Mouse (Mus musculus) urinary bladder, adult 18-20 months (tissue): Measurements from ENCODE around the gene Tff3.

Source experiments
- DNase-seq, 2 experiments: peaks; one replicate each; pipeline ENCODE4 v3.0.0; 2022; ENCODE audit warnings: low spot score in 2 of 2, mixed read lengths in 2 of 2

Tff3 gene

GRCm38 (mm10) chr17:31129452-31129851 lies at the start of gene Tff3:
Gene Tff3 (minus strand): TSS chr17:31129646.
- no peak for DNase-seq

- no peak for DNase-seq
Observed at GRCm38 (mm10) chr17:31176321-31176720, 46.9 kb upstream of the Tff3 start.

- DNase-seq: no peak
Observed at GRCm38 (mm10) chr17:31169796-31170195, 40.4 kb upstream of the Tff3 start.

GRCm38 (mm10) chr17:31165127-31165526 lies 35.7 kb upstream of the Tff3 start, which contains the start of gene Tff1:
Gene Tff1 (minus strand): TSS chr17:31165277.
- DNase-seq: no peak

GRCm38 (mm10) chr17:31163821-31164220 lies 34.4 kb upstream of the Tff3 start:
- DNase-seq: no peak

GRCm38 (mm10) chr17:31162607-31163006 lies 33.2 kb upstream of the Tff3 start:
- DNase-seq: no peak

GRCm38 (mm10) chr17:31160291-31160690 lies 30.8 kb upstream of the Tff3 start:
- DNase-seq: no peak

GRCm38 (mm10) chr17:31157921-31158320 lies 28.5 kb upstream of the Tff3 start:
- DNase-seq: no peak

GRCm38 (mm10) chr17:31153785-31154184 lies 24.3 kb upstream of the Tff3 start:
- DNase-seq: no peak

- DNase-seq: no peak
Observed at GRCm38 (mm10) chr17:31152966-31153499, 23.6 kb upstream of the Tff3 start.

GRCm38 (mm10) chr17:31152512-31152911 lies 23.1 kb upstream of the Tff3 start:
- DNase-seq: no peak

GRCm38 (mm10) chr17:31145998-31146397 lies 16.6 kb upstream of the Tff3 start:
- DNase-seq: no peak

- no peak for DNase-seq
Observed at GRCm38 (mm10) chr17:31144040-31145037, 14.9 kb upstream of the Tff3 start, which contains the start of gene Tff2. Gene Tff2 (minus strand): TSS chr17:31144282.

- DNase-seq: no peak
Observed at GRCm38 (mm10) chr17:31142116-31142515, 12.7 kb upstream of the Tff3 start.

GRCm38 (mm10) chr17:31138398-31138797 lies 9.0 kb upstream of the Tff3 start:
- DNase-seq: peak; percentile 30

- DNase-seq: no peak
Observed at GRCm38 (mm10) chr17:31136821-31137220, 7.4 kb upstream of the Tff3 start.

- no peak for DNase-seq
Observed at GRCm38 (mm10) chr17:31136291-31136690, 6.8 kb upstream of the Tff3 start.

- DNase-seq: no peak
Observed at GRCm38 (mm10) chr17:31134913-31135312, 5.5 kb upstream of the Tff3 start.

- no peak for DNase-seq
Observed at GRCm38 (mm10) chr17:31133776-31134175, 4.3 kb upstream of the Tff3 start.

- no peak for DNase-seq
Observed at GRCm38 (mm10) chr17:31131269-31131821, 1.9 kb upstream of the Tff3 start.

GRCm38 (mm10) chr17:31128708-31129318 lies 633 bp downstream of the Tff3 start:
- no peak for DNase-seq
